Mouse (Mus musculus) liver, embryonic 14.5 days (tissue): ENCODE results near the gene Adh7. TPM values are rescaled to one million over a fixed set of nuclear protein-coding genes. Genes with fewer than 3 reads are reported as not detected.
A peak's percentile ranks its signal among the peaks of the same experiment; 100 is the strongest.

Experiments used
- ATAC-seq: fragments of 200-750 bp; cut with Nextera tagmentation; 2 replicates; pipeline ENCODE4 v1.8.0; 2017; ENCODE audit warnings: moderate number of reproducible peaks, mild to moderate bottlenecking, moderate library complexity; ENCODE audit not compliant: insufficient read depth
- DNase-seq, 3 experiments: peaks; one replicate each; pipeline ENCODE4 v3.0.0-alpha.2; 2012 to 2013; ENCODE audit warnings: low read depth in 3 of 3, low spot score in 3 of 3
- H3K27ac ChIP-seq: fragments of 300-500 bp; sonication (generic); 2 replicates; pipeline ENCODE4 v1.5.1; 2014; ENCODE audit warnings: moderate library complexity, mild to moderate bottlenecking, control low read depth, inconsistent platforms
- H3K27me3 ChIP-seq: fragments of 300-500 bp; sonication (generic); 2 replicates; pipeline ENCODE4 v1.6.1; 2014; ENCODE audit warnings: mild to moderate bottlenecking, low read length, moderate library complexity; ENCODE audit not compliant: control insufficient read depth, insufficient read depth
- H3K36me3 ChIP-seq: fragments of 300-500 bp; sonication (generic); replicated peaks from 2 replicates; pipeline ENCODE4 v1.6.1; 2014; ENCODE audit warnings: low read depth; ENCODE audit not compliant: control insufficient read depth, insufficient read depth
- H3K4me1 ChIP-seq, 2 experiments: fragments of 200-500 bp in 1 of 2; fragments of 300-500 bp in 1 of 2; sonication (generic) in 1 of 2; replicated peaks; 2 replicates each; pipeline ENCODE4 v1.6.1; 2012 to 2014; ENCODE audit warnings: antibody characterized with exemption in 1 of 2, inconsistent platforms in 1 of 2, low read length in 1 of 2; ENCODE audit not compliant: control insufficient read depth in 2 of 2, insufficient read depth in 2 of 2
- H3K4me2 ChIP-seq: fragments of 300-500 bp; sonication (generic); 2 replicates; pipeline ENCODE4 v1.6.1; 2014; ENCODE audit warnings: low read depth, mild to moderate bottlenecking, control low read depth, moderate library complexity
- H3K4me3 ChIP-seq, 2 experiments: fragments of 200-500 bp in 1 of 2; fragments of 300-500 bp in 1 of 2; sonication (generic) in 1 of 2; 2 replicates each; pipeline ENCODE4 v1.5.1; 2012 to 2014; ENCODE audit warnings: low read depth in 2 of 2, low read length in 2 of 2, mild to moderate bottlenecking in 2 of 2, control low read depth in 1 of 2, inconsistent platforms in 1 of 2, moderate library complexity in 1 of 2; ENCODE audit not compliant: insufficient read depth in 1 of 2
- H3K9ac ChIP-seq: fragments of 300-500 bp; sonication (generic); replicated peaks from 2 replicates; pipeline ENCODE4 v1.6.1; 2014; ENCODE audit warnings: mild to moderate bottlenecking, control low read depth, moderate library complexity
- H3K9me3 ChIP-seq: fragments of 300-500 bp; sonication (generic); 2 replicates; pipeline ENCODE4 v1.6.1; 2016; ENCODE audit warnings: low read length, mixed read lengths; ENCODE audit not compliant: control insufficient read depth
- CTCF ChIP-seq: IDR thresholded peaks from 2 replicates; pipeline ENCODE4 v1.5.1; 2016; ENCODE audit warnings: antibody characterized with exemption, low read depth, control low read depth
- EP300 ChIP-seq: IDR thresholded peaks from 2 replicates; pipeline ENCODE4 v1.6.1; 2016; ENCODE audit warnings: antibody characterized with exemption, low read depth
- WGBS: fragments of 180-500 bp; shearing (Covaris S2); extraction: QIAGEN DNeasy Blood & Tissue Kit; methylation state at CpG from one replicate; pipeline ENCODE4 v1.1.7; 2014; ENCODE audit not compliant: insufficient replicate concordance; 5-methylcytosine and 5-hydroxymethylcytosine counted together
- polyA plus RNA-seq, 2 experiments: library from polyadenylated mRNA; depleted of rRNA in 1 of 2; stranded (reverse) in 1 of 2; unstranded in 1 of 2; fragments of >200 nt; fragmentation: Nextera tagmentation in 1 of 2; extraction: Ambion mirVana in 1 of 2; gene quantifications; 2 replicates each; pipeline versions ENCODE4 v1.2.1 to v1.2.3; 2012 to 2014

Adh7 gene
- polyA plus RNA-seq, 2 experiments: 0.07 to 0.42 TPM

GRCm38 (mm10) chr3:138222952-138223351 is 5.4 kb downstream of the Adh7 start:
- H3K27ac ChIP-seq: no peak overlapping the region
- DNase-seq (peak; percentile 24 to 37 (median 30)), ATAC-seq (peak; percentile 55; the same call in 1 of the 2 replicates)
- no peak for TF ChIP-seq EP300
- TF ChIP-seq CTCF: peak; percentile 62
- WGBS: 38% methylated on average over 5 of the region's 5 CpGs
- H3K4me1 ChIP-seq: peaks cover 0 to 9% of the 10 kb centered on the region in 2 experiments; a peak in 2 of 4 replicates
- H3K4me3 ChIP-seq: no peak overlapping the region
- no peak overlapping the region for H3K9ac ChIP-seq
- no peak overlapping the region for H3K4me2 ChIP-seq
- H3K9me3 ChIP-seq: no peaks in the 10 kb centered on the region
- H3K27me3 ChIP-seq: no peaks in the 10 kb centered on the region
- H3K36me3 ChIP-seq: no peaks in the 10 kb centered on the region

GRCm38 (mm10) chr3:138224363-138224954 is 6.9 kb downstream of the Adh7 start:
- Histone ChIP-seq H3K4me1 (peaks cover 0 to 9% of the 10 kb centered on the region in 2 experiments; a peak in 2 of 4 replicates), H3K36me3 (no peaks in the 10 kb centered on the region), H3K27me3 (no peaks in the 10 kb centered on the region), H3K4me3 (no peak overlapping the region), H3K9ac (no peak overlapping the region), H3K9me3 (no peaks in the 10 kb centered on the region), H3K27ac (no peak overlapping the region), H3K4me2 (no peak overlapping the region)
- 69% methylated on average over 13 of the region's 13 CpGs for WGBS
- ATAC-seq (0 out of 2 replicates have a peak, but pooled peaks have one; percentile 42), DNase-seq (no peak)
- TF ChIP-seq EP300: no peak
- TF ChIP-seq CTCF: no peak

DNA sequence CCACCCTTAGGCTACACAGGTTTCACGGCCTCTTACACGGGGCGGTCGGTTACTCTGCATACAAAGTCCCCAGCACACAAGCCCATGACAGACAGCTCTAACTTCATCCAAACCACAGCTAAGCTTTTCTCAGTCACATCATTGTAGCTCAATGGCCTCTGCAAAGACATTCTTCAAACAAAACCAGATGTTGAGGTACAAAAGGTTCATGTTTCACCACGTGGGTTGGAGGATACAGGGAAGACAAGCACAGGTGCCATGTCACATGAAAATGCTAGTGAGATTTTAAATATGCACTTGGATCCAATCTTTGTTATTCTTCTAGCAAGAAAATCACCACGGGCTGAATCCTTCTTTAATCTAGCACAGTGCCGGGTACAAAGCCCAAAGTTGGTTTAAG is 7.8 kb downstream of the Adh7 start:
- Histone ChIP-seq H3K4me3 (no peak overlapping the region), H3K27ac (no peak overlapping the region), H3K4me1 (peaks cover 0 to 9% of the 10 kb centered on the region in 2 experiments; a peak in 2 of 4 replicates), H3K36me3 (no peaks in the 10 kb centered on the region), H3K9me3 (no peaks in the 10 kb centered on the region), H3K4me2 (no peak overlapping the region), H3K9ac (no peak overlapping the region), H3K27me3 (no peaks in the 10 kb centered on the region)
- ATAC-seq (no peak), DNase-seq (no peak)
- WGBS: 63% methylated on average over 7 of the region's 7 CpGs
- TF ChIP-seq EP300 (no peak), CTCF (no peak)

DNA sequence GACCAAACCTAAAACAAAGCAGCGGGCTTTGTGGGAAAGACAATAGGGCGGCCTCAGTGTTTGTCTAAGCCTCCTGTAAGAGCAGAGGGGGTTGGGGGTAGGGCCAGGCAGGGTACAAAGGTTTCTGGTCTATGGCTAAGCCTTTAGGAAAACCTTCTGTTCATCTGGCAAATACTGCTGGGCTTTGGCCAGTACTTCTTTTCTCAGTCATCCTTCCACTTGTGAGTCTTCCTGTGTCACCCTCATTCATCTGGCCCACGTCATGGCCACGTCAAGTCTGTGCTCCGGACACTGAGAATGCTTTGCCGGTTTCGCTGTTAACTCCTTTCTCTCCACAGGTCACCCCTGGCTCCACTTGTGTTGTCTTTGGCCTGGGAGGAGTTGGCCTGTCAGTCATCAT is 8.3 kb downstream of the Adh7 start:
- no peak for ATAC-seq
- TF ChIP-seq CTCF: no peak
- TF ChIP-seq EP300: no peak

GRCm38 (mm10) chr3:138226476-138226875 is 8.9 kb downstream of the Adh7 start:
- Histone ChIP-seq H3K9me3 (no peaks in the 10 kb centered on the region), H3K9ac (no peak overlapping the region), H3K4me1 (peaks cover 0 to 9% of the 10 kb centered on the region in 2 experiments; a peak in 2 of 4 replicates), H3K36me3 (no peaks in the 10 kb centered on the region), H3K4me2 (no peak overlapping the region), H3K27me3 (no peaks in the 10 kb centered on the region), H3K4me3 (no peak overlapping the region), H3K27ac (no peak overlapping the region)
- WGBS: 64% methylated on average over 6 of the region's 6 CpGs
- ATAC-seq (no peak), DNase-seq (no peak)
- TF ChIP-seq EP300 (no peak), CTCF (no peak)

More for the DNA sequence above, 8.3 kb downstream of the Adh7 start:
- Histone ChIP-seq H3K4me2 (no peak overlapping the region), H3K4me3 (no peak overlapping the region), H3K27me3 (no peaks in the 10 kb centered on the region), H3K9me3 (no peaks in the 10 kb centered on the region), H3K27ac (no peak overlapping the region), H3K9ac (no peak overlapping the region), H3K36me3 (no peaks in the 10 kb centered on the region), H3K4me1 (peaks cover 0 to 9% of the 10 kb centered on the region in 2 experiments; a peak in 2 of 4 replicates)
- WGBS: 56% methylated on average over 7 of the region's 7 CpGs
- DNase-seq: no peak
